7 mouse cellular contexts compared by ENCODE assay signal in genomic region chr2:27599061-27599768, GRCm38 (mm10).
DNase-seq lines count a peak whose midpoint lies in the region; ATAC-seq lines count a peak whose summit lies in the region.

No protein-coding gene starts in this region.

- no peaks in the 10 kb centered on the region for H3K9me3 ChIP-seq in liver, embryonic 15.5 days (replicated peaks)
- H3K9me3 ChIP-seq in liver, embryonic 11.5 days (ENCODE audit: control insufficient read depth, low read length), result no peaks in the 10 kb centered on the region

- DNase-seq in liver, embryonic 11.5 days (ENCODE audit: low spot score), result no peak
- DNase-seq in cerebellum, adult 9-11 months, result peak; percentile 35
- peak; percentile 49 to 62 for DNase-seq in heart, postnatal 10 days
- DNase-seq in left cerebral cortex, postnatal 10 days (ENCODE audit: extremely low spot score in 1 of 2, low spot score in 2 of 2), result peak; percentile 68 to 73
- peak; percentile 51 to 66 for DNase-seq in right cerebral cortex, postnatal 36 days (ENCODE audit: low spot score in 2 of 2)
- no peak for DNase-seq in embryo, embryonic 11 days

- no peaks in the 10 kb centered on the region for H3K36me3 ChIP-seq in liver, embryonic 15.5 days (replicated peaks)
- no peaks in the 10 kb centered on the region for H3K36me3 ChIP-seq in liver, embryonic 11.5 days (ENCODE audit: control insufficient read depth, insufficient read depth, low read length)

- peaks cover 25% of the 10 kb centered on the region for H3K4me1 ChIP-seq in liver, embryonic 15.5 days (replicated peaks)
- H3K4me1 ChIP-seq in liver, embryonic 11.5 days (replicated peaks; ENCODE audit: control insufficient read depth, insufficient read depth, low read length), result peaks cover 3% of the 10 kb centered on the region; the same call in 1 of the 2 replicates

- no peak overlapping the region for H3K27ac ChIP-seq in liver, embryonic 15.5 days (replicated peaks)
- no peak overlapping the region for H3K27ac ChIP-seq in liver, embryonic 11.5 days (ENCODE audit: low read depth, low read length)

- H3K27me3 ChIP-seq in liver, embryonic 15.5 days, result peaks cover 15% of the 10 kb centered on the region; the same call in 1 of the 2 replicates
- no peaks in the 10 kb centered on the region; the same call in 1 of the 2 replicates for H3K27me3 ChIP-seq in liver, embryonic 11.5 days (replicated peaks; ENCODE audit: control insufficient read depth, insufficient read depth, low read length)

- WGBS in liver, embryonic 15.5 days (ENCODE audit: insufficient replicate concordance), result 72% methylated on average over 8 of the region's 8 CpGs
- 88% methylated on average over 8 of the region's 8 CpGs for WGBS in liver, embryonic 11.5 days

- H3K4me2 ChIP-seq in liver, embryonic 15.5 days, result no peak overlapping the region
- H3K4me2 ChIP-seq in liver, embryonic 11.5 days, result no peak overlapping the region

- H3K9ac ChIP-seq in liver, embryonic 15.5 days, result no peak overlapping the region
- no peak overlapping the region for H3K9ac ChIP-seq in liver, embryonic 11.5 days (ENCODE audit: low read depth, low read length)

- intact Hi-C loops in heart, postnatal 10 days (cut with DNase I), result loop anchor here (5.0 kb wide), 1 partner anchor 73 kb away; no protein-coding TSS in a partner anchor
- intact Hi-C loops in left cerebral cortex, postnatal 10 days (cut with DNase I), result no loop called here

- H3K4me3 ChIP-seq in liver, embryonic 15.5 days (replicated peaks), result no peak overlapping the region
- no peak overlapping the region for H3K4me3 ChIP-seq in liver, embryonic 11.5 days (ENCODE audit: low read depth, low read length)

- ATAC-seq in liver, embryonic 15.5 days (ENCODE audit: insufficient read depth), result peak; percentile 41; the same call in 1 of the 2 replicates
- ATAC-seq in liver, embryonic 11.5 days (replicated peaks; ENCODE audit: low FRiP score), result no peak

Comparison
In these comparisons a context has a peak if more than half of its experiments do, and no peak if none do; other contexts are left out.
1. DNase-seq: peak in cerebellum, adult 9-11 months (single experiment), heart, postnatal 10 days (2 of 2), left cerebral cortex, postnatal 10 days (2 of 2) and right cerebral cortex, postnatal 36 days (2 of 2); none in liver, embryonic 11.5 days (single experiment) and embryo, embryonic 11 days (single experiment).